Mouse (Mus musculus): ENCODE measurements around the gene Atp2a1.

Atp2a1 gene

DNA sequence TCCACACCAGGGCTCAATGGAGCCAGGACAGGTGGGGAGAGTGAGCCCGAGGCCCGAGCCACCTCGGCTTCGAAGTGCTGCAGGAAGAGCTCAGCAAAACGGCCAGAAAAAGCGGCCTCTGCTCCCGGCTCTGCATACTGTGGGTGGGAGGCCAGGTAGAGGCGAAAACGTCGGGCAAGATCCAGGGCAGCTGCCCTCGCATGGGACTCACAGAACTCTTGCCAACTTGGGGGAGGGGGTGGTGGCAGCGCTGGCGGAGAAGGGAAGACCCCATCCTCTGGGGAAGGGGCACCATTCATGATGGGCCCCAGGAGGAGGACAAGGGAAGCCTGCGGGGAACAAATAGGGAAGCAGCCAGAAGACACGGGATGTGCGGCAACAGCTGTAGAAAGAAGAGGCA lies 9.8 kb upstream of the Atp2a1 start:
- DNase-seq (ENCODE audit: low spot score): no peak

DNA sequence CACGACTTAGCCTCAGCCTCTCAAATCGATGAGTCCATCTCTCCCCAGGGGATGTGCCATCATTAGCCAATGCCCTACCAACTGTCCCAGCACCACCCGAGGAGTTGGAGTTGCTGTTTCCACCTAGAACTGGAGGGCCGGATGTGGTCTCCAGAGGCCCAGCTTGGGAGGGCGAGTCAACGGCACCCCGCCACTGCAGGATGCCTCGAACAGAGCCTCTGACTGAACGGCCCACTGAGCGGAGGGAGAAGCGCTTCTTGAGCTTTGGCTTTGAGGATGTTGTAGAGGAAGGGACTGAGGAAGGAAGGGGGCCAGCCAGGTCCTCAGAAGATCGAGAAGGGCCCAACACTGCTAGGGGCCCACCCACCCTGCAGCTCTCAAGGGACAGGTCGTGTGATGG lies 9.4 kb upstream of the Atp2a1 start:
- DNase-seq (ENCODE audit: low spot score): no peak

DNA sequence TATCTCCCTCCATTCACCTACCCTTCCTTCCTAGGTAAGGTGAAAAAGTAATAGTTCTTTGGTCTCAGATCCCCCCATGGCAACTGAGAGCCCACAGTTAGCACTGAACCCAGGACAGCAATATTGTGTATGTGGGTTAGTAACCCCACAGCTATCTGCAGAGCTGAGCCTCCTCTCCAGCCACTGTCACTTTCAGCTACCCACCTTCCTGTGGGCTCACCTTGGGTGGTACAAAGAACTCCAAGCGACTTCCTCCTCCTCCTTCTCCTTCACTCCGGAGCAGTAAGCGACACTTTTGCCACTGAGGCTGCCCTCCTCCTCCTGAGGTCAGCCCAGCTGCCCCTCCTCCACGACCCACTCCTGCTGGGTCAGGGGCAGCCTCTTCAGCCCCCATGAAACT lies 8.9 kb upstream of the Atp2a1 start:
- DNase-seq (ENCODE audit: low spot score): no peak

DNA sequence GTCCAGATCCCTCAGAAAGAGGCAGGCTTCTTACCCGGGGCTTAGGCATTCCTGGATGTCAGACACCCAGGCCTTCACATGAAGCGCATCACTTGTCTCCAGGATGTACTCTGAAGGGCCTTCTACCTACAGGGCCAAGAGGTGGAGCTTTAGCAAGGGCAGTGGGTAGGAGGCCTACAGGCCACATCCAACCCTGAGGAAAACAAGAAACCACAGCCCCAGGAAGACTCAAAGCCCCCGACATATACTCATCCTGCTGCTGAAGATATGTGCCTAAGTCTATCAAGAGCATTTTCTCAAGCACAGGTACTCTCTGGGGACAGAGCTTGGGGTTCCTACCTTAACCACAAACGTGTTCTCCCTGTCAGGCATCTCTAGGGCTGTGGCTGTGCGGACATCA lies 8.5 kb upstream of the Atp2a1 start:
- no peak for DNase-seq (ENCODE audit: low spot score)

DNA sequence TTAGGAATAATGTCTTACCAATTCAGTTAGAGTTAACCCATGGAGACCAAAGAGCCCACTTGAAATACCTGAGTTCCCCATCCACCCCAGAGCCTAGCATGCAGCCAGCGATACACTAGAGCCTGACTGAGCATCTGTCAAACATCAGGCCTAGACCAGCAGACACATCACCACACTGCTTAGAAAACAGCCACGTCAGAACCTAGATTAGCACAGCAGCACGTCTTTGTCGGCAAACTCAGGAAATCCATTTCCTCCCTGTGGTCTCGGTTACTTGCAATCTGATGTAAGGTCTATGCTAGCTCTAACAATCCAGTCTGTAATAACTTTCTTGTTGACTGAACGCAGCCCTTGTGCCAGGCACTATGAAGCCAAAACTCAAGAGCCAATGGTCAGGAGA lies 7.2 kb upstream of the Atp2a1 start:
- no peak for DNase-seq (ENCODE audit: low spot score)

DNA sequence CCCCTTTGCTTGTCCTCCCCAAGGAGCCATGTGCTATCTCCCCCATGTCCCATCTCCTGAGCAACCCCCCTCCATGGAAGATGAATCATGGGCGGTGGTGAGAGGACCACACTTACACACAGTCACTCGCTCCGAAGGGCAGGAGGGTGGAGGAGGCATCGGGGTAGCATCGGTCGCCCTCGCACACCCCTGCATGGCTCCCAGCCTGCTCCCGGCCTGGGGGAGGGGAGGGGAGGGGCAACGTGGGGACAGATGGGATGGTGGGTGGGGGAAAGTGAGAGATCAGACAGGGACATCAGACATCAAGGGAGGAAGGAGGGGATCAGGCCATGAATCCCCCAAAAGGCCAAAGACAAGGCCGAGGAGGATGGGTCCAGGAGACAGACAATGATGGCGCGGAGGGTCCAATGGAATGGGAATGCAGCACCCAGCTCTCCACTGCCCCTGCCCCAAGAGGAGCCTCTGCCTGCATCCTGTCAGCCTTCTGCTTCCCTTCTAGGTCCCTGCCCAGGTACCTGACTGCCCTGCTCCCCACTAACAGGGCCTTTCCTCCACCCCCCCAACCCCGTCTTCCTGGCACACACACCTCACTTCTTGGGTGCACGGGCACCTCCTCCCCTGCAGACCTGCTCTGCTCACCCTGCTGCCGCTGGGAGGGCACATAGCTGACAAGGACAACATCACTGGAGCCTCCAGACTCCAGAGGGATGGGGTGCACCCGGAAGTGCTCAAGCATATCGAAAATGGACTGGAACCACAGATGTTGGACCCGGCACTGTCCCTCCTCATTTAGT lies 5.1 kb upstream of the Atp2a1 start:
- DNase-seq (ENCODE audit: low spot score): no peak

DNA sequence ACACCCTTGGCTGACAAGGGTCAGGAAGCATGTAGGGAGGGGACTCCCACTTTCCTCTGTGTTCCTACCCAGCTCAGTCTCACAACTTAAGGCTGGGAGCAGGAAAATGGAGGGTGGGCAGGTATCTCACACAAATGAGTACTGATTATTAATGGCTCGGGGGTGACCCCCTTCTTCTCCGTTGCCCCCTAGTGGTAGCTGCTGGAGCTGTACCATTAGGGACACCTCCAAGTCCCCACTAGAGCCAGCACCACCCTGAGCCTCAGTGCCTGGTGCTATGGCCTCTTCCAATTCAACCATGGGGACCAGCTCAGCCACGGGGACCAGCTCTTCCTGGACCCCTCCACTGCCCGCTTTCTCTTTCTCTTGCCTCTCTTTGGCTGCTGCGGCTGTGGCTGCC lies 4.4 kb upstream of the Atp2a1 start:
- no peak for DNase-seq (ENCODE audit: low spot score)

DNA sequence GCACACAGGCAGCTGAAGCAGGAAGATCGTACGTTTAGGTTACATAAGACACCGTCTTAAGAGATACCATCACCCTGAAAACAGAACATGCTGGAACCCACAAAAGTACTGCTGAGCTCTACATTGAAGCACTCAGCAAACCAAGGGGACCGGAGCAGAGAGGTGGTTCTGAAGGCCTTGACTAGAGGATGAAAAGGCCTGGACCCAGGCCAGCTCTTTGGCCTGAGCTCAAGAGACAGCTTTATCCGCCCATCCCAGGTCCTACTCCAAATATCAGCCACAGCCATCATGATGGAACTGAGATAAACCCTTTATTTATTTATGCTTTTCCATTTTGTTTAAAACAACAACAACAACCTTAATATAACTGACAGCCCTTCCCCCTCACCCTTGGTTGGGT lies 3.8 kb upstream of the Atp2a1 start:
- no peak for DNase-seq (ENCODE audit: low spot score)

DNA sequence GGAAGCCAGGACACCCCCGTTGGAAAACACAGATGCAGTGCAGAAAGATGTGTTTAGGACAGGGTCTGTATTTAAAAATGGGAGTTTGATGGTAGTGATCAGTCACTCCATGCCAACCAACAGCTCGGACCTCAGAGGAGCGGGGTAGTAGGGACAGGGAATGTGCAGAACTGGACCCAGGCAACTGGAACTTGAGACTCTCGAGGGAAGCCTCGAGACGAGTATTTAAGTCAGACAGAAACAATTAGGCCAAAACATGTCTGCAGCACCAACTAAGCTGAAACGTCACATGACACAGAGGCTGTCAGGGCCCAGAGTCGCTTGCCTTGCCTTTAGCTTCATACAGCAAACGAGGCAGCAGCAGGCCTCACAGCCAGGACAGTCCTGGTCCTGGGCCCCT lies 3.2 kb upstream of the Atp2a1 start:
- no peak for DNase-seq (ENCODE audit: low spot score)

DNA sequence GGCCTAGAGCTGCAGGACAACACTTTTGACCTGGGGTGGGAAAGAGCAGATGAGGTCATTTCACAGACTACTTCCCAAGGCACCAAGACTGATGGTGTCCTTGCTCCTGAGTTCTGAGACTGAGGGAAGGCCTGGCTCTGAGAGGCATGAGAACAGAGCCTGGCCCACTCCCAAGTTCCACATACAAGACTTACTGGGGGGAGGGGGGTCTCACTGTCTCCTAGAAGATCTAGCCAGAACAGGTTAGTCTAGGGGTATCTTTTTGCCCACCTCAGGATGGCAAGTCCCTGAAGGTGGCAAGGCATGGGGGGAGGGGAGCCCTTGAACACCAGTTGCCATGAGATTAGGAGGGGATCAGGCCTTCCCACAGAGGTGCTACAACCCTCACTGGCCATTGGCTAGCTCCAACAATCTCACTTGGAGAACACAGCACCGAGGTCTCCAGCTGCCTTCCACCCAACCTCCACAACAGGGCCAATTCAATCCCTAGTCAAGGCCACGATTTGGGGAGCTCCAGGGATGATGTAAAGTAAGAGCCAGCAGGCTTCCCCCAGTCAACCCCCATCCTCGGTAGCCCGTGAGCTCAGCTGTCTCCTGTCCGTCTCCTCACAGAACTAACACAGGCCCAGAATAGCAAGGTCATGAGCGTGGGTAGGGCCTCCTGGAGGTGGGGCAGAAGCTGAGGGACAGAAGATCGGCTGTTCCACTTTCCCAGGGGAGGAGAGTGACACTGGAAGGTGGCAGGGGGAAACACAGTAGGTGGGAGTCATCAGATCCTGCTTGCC lies 2.5 kb upstream of the Atp2a1 start:
- DNase-seq (ENCODE audit: low spot score): no peak

DNA sequence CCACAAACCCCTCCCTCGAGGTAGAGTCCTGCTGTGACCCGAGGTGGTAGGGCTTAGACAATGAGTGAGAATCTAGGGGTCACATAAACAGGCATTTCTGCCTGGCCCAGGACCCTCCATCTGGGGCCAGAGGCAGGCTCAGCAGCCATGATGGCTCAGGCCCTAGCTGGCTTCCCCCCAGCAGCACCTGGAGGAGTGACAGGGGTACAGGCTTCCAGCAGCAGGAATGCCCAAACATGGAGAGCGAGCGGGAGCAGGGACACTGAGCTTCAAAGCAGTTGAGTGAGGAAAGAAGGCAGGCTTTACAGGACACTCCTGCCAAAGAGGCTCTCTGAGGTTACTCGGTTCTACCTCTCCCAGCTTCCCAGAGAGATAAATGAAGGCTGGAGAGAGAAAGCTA lies 1.9 kb upstream of the Atp2a1 start:
- no peak for DNase-seq (ENCODE audit: low spot score)

DNA sequence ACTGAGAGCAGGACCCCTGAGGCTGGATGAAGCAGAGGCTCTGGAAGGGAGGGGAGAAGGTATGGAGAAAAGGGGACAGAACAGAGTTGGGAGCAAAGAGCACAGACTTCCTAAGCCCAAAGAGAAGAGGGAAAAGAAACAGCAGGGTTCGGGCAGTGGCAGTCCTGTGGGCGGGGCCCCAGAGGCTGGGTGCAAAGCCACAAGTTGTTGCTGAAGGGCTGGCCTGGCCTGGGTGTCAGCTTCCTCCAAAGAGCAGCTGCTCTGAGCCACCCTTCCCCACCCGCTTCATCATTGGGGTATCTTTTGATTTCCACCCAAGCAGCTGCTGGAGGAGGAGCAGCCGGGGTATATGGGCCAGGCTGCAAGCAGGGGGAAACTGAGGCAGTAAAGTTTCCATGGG lies 1.2 kb upstream of the Atp2a1 start:
- no peak for DNase-seq (ENCODE audit: low spot score)

DNA sequence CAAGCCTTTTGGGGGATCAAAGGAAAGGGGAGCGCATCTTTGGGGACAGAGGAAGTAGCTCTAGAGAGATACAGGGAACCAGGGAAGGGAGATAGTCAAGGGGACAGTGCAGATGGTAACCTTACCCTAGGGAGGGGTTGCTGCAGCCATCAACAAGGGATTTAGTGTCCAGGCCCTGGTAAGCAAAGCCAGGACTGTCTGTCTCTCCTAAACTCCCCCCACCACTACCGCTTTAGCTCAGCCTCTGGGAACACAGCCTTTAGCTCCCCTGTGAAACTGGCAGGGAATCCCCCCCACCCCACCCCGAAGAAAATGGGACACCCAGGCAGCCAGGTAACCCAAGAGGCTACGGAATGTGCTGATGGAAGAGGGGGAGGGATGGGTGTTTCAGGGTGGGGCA lies 639 bp upstream of the Atp2a1 start:
- no peak for DNase-seq (ENCODE audit: low spot score)

DNA sequence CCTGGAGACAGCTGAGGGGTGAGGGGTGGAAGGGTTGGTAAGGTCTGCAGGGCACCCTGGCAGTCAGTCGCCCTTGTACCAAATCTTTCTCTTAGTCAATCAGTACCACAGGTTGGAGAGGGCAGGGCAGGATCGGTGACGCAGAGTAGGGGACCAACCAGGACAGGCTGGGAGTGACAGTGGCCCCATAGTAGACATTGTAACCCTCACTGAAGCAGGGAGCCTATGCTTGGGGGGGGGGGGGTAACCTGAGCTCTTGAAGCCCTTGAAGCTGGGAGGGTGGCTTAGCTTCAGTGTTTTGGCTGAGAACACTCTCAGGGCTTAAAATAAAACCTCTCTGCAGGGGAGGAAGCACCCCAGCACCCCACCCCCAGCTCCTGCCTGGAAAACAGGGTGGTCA lies 1.3 kb downstream of the Atp2a1 start:
- DNase-seq (ENCODE audit: low spot score): no peak

DNA sequence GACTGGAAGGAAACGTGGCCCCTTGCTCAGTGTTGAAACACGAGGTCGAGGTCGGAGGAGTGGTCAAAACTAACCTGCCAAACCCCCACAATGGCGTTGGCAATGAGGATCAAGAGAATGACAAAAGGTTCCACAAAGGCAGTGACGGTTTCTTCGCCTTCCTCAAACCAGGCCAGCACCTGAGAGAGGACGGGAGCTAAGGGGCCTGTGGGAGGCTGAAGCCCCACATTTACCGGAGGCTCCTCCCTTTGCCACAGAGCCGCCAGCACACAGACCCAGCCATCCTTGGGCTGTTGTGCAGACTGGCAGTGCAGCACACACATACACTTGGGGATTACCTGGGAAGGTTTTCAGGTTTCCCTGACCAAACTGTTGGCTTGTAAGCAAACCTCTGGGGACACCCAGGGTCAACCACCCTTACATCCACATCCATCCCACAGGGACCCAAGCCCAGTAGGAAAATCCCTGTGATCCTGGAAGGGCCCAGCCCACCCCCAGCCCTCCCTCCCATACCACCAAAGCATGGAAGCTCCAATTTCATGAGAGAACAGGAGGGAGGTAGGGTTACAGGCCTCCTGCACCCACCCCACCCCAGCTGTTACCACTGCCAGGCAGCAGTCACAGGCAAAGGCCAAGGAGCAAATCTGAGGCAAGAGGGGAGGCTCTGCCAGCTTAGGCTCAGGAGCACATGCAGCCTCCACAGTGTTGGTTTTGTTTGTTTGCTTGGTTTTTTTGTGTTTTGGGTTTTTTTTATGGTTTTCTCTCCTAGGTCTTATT lies 2.1 kb downstream of the Atp2a1 start:
- no peak for DNase-seq (ENCODE audit: low spot score)

DNA sequence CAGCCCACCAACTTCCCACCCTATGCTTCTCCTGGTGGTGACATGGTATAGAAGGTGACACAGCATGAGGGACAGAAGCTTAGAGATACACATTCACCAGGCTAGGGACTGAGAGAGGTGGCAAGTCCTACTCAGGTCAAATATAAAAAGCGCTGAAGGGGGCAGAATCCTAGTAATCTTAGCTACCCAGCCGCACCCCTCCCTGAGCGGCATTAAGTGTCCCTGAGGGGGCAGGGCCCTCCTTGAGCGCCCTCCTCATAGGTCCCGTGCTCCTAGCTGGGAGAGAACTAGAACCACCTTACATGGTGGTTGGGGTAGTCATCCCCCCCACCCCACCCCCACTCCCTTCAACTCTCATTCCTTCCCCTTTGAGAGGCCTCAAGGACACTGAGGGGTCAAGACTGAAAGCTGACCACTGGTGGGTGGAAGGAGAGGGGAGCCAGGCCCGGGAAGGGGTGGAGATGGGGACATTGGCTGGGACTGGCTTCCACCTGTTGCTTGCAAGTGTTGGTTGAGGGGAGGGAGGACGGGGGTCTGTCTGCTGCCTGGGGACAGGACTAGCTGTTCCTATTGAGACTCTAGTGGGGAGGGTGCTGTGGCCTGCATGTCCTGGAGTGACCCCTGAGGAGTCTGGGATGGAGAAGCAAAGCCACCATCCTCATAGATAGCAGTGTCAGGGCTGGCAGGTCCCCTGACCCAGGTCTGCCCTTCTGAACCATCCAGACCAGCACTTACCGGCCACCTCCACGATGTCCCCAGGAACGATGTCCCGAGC lies 3.9 kb downstream of the Atp2a1 start:
- no peak for DNase-seq (ENCODE audit: low spot score)

DNA sequence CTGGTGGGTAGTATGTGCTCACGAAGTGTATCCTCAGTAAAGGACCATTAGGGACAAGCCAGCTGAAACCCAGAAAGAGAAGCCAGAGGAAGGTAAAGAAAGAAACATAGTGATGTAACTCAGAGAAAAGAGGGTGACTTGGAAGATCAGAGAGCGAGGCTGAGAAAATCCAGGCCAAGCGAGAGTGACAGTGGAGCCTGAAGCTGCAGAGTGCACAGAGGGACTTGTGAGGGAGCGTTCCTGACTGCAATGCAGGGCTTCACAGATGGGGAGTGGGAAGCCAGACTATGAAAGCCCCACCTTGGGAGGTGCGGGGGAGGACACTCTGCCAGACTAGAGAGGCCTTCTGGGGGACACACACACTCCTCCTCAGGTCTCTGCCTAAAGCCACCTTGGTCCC lies 4.7 kb downstream of the Atp2a1 start:
- no peak for DNase-seq (ENCODE audit: low spot score)

DNA sequence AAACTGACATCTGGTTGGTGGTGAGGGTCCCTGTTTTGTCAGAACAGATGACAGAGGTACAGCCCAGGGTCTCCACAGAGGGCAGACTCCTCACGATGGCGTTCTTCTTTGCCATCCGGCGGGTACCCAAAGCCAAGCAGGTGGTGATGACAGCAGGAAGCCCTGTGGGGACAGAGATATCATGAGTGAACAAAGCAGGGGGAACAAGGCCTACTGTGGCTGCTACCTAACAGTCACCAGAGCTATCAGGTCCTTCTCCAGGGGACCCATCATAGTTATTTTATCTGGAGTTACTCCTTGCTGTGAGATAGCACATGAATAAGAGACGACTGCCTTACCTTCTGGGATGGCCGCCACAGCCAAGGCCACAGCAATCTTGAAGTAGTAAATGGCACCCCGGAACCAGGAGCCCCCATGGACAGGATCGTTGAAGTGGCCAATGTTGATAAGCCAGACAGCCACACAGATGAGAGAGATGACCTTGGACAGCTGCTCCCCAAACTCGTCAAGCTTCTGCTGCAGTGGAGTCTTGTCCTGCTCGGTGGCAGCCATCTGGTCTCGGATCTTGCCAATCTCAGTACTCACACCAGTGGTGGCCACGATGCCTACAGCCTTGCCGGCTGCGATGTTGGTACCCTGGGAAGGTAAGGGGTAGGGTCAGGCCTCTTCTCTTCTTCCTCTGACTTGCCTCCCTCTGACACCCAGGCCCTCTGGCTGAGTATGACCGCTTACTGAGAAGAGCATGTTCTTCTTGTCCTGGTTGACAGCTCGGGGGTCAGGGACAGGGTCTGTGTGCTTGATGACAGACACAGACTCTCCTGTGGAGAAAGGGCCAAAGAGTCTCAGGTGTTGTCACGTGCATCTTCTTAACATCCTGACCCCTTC lies 6.3 kb downstream of the Atp2a1 start:
- no peak for DNase-seq (ENCODE audit: low spot score)

DNA sequence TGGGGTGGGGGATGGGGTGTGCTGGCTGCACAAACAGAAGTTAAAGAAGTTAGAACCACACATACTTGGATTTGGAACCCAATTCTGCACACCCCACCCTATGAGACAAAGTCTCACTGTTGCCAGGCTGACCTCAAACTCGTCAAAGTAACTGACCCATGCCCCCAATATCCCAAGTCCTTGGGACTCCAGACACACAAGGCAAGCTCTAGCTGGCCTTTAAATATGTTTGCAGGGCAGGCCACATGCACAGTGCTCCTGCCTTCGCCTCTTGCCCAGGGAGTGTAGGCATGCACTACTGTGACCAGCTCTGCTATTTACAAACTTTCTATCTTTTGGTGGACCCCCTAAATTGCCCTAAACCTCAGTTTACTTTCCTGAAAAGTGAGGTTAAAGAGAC lies 7.7 kb downstream of the Atp2a1 start:
- DNase-seq (ENCODE audit: low spot score): no peak

DNA sequence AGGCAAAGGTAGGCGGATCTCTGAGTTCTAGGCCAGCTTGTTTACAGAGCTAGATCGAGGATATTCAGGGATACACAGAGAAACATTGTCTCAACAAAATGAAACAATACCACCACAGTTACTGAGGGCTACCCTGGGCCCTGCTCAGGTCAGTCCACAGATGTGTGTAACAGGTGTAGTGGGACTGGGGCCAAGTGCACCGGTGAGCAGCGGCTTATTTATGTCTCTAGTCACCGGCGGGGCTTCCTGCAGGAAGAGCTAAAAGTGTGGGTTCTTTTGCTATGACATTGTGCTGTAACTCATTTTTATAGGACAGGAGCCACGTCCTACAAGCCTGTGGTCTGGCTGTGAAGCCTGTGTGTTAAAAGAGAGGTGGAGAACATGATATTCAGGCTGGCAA lies 9.0 kb downstream of the Atp2a1 start:
- DNase-seq (ENCODE audit: low spot score): no peak

DNA sequence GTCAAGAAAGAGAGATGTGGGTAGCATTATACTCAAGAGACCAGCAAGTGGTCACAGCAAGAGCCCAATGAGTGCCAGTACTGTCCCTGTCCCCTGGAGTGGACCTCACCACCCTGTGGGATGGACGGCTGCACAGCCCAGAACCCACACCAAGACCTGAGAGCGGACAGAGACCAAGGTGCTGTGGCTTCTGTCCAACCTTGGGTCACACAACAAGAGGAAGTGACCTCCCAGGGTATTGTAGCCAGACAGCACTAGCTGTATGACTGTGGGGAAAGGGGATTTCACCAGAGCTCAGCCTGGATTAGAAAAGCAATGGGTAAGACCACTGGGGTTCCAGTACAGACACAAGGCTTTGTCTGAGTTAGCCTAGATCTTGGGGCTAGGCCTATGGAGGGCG lies 10.7 kb downstream of the Atp2a1 start:
- no peak for DNase-seq (ENCODE audit: low spot score)
